Mouse (Mus musculus): ENCODE data around the gene Nr2e3.
"Not testable (repeated sequence)": the region's sequence is repeated elsewhere in the genome, so short reads cannot be mapped to it uniquely, and the experiment has no call there.

The Nr2e3 gene

DNA sequence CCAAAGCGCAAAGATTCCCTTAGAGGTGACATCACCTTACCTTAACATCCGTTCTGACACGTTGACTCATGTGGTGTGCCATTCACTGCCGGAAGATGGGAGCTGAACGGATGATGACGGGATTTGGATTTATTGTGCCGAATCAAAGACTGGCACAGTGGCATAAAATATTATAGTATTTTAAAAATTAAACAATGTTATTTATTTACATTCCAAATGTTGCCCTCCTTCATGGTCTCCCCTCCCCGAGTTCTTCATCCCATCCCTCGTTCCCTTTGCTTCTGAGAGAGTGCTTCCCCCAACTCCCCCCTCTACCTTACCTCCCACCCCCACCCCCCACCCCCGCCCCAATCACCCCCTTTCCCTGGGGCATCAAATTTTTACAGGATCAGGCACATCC, at the start of gene Nr2e3:
Gene Nr2e3, minus strand, starts transcription at position 101 of the 400 bp plus-strand sequence.
- DNase-seq (ENCODE audit: low spot score): no peak

- DNase-seq (ENCODE audit: low spot score): no peak
These were observed 48.5 kb upstream of the Nr2e3 start for GRCm38 (mm10) chr9:60008936-60009335.

DNA sequence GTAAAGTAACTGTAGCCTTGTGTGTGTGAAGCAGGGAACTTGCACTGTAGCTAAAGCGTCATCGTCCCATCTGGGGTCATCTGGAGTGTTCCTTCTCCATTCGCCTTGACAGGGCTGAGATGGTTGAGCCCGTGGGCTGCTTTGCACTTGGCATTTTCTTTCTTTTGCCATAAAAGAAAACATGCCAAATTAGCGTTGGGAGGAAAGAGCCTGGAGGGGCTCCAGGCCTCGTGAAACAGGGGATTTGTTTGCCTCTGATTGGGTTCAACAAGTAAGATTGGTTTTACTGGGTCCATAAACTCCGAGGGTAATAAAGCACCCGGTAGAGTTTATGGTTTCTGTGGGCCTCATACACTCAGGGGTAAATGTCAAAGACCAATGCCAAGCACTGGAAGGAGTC, 41.9 kb upstream of the Nr2e3 start:
- no peak for DNase-seq (ENCODE audit: low spot score)

DNA sequence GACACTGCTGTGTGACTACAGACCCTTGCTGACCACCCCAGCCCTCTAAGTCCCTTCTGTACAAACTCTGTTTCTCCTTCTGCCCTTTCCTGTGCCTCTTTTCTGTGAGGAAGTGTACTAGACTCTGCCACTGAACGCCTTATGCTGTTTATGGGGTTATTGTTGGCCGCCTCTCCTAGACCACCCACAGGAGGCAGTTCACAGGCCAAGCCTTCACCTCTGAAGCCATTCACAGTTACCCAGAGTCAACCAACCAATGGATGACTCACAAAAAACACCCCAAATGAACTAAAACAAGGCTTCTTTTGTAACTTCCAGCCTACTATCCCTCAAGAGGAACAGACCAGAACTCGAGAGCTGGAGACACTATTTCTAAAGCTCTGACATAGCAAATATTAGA, 41.0 kb upstream of the Nr2e3 start:
- no peak for DNase-seq (ENCODE audit: low spot score)

- DNase-seq (ENCODE audit: low spot score): no peak
These were observed 37.3 kb upstream of the Nr2e3 start for GRCm38 (mm10) chr9:59997725-59998124.

DNA sequence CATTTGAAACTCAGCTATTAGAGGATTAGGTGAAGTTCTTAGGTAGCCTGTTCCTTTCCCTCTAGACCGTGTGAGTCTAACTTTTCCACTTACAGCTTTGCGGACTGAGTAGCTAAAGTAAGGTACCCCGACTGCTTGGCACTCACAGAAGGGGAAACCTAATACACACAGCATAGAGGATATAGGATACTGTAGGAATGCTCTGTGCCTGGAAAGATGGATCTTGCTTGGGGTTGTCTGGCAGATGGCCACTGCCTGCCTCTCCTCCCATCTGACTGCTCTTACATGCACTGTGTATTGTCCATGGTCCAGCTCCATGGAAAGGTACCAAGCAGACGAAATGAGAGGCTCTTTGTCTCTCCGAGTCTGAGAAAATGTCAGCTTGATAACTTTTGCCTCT, 30.9 kb upstream of the Nr2e3 start:
- DNase-seq (ENCODE audit: low spot score): no peak

DNA sequence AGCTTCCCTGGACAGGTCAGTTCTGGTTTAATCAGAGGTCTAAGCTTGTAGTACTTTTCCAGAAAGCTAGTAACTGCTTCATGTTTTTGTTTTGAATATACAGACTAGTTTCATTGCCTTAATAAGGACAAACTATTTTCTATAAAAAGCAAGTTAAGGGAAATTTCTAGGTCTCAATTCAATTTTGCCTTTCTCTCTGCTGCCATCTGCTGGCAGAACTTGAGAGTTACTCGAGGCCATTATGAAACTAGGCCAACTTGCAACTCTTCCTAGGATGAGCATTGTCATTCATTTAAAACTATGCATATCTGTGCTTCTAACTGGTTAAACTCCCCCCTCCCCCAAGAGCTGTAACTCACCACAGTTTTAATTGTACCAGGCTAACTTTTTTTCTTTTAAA, 29.4 kb upstream of the Nr2e3 start:
- peak; percentile 32 for DNase-seq (ENCODE audit: low spot score)

DNA sequence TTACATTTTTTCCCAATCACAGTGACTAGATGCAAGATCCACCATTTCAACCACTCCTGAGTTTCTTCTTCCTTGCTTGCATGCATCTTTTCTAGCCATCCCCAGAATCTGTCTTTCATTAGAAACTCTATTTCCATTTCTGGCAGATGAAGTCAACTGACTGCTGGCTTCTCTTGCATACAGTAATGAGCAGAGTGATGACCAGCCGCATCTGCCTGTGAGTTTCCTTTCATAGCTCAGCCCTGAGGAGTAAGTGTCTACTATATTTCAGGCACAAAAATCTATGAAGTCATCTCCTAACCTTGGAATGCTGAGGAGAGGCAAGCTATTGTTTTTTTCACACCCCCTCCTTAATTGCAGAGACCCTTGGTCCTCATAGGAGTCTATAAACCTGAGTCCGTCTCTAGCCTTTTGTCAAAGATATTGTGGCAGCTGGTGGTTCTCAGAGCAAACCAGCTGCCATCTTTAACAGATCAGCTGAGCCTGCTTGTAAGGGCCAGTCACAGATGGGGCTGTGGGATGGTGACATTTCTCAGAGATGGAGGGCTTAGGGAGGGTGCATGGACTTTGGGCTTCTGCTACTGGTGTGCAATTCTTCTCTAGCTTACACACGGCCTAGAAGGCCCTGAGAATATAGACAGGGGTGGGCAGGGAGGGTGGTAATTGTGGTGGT, 25.6 kb upstream of the Nr2e3 start:
- DNase-seq (ENCODE audit: low spot score): no peak

DNA sequence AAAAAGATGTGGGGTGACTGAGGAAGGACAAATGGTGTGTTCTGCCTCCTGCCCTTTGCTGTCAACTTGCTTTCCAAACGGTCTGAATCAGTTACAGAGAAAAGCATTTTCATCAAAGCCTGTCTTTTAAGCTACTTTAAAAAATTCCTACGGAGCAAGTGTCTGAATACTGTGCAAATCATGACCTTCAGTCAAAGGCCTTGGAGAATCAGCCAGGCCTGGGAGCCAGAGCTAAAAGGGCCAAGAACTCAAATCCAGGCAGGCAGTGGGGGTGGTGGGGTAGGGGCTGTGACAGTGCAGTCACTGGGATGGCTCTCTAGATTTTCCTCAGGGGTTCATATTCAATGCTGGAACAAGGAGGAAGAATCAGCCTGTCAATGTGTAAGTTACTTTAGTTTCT, 20.7 kb upstream of the Nr2e3 start:
- no peak for DNase-seq (ENCODE audit: low spot score)

DNA sequence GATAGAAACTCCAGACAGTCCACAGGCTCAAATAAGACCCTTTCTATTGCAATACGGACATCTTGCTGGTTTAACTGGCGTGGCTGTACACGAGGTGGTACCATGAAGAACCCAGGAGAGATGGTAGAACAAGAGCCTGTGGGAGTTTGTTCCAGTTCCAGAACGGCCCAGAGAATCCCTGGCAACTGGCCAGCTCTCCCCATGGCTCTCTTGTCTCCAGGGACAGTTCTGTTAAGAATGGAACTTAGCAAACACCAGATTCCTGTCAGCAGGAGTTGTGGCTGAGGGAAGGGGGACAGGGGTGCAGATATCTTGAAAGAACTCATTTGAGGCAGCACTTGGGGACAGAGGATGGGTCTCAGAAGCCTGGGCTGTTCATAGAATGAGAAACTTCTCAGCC, 10.8 kb upstream of the Nr2e3 start:
- no peak for DNase-seq (ENCODE audit: low spot score)

- peak; percentile 34 for DNase-seq (ENCODE audit: low spot score)
These were observed 8.9 kb upstream of the Nr2e3 start for GRCm38 (mm10) chr9:59969383-59969782.

- DNase-seq (ENCODE audit: low spot score): no peak
These were observed 4.6 kb upstream of the Nr2e3 start for GRCm38 (mm10) chr9:59965046-59965445.

GRCm38 (mm10) chr9:59964367-59964766, 3.9 kb upstream of the Nr2e3 start:
- DNase-seq (ENCODE audit: low spot score): no peak

GRCm38 (mm10) chr9:59961201-59961955, 919 bp upstream of the Nr2e3 start:
- no peak for DNase-seq (ENCODE audit: low spot score)

DNA sequence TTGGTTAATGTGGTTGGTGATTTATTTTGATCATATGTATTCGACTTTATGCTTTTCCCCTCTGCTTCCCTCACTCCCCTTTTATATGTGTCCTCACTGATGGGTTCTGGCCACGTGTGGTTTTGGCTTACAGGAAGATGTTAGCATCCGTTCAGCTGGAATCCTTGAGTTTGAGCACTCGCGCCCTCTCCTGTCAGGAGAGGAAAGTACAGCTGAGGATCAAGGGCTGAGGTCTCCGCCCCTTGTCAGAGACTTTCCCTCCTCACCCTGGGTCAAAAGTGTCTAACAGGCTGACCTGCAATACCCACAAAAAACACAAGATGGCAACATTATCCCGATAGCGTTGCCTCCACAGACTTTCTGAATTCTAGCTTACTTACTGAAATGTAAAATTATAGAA, 1.2 kb downstream of the Nr2e3 start:
- DNase-seq (ENCODE audit: low spot score): peak; percentile 78

- not testable (repeated sequence) for DNase-seq (ENCODE audit: low spot score)
These were observed 2.3 kb downstream of the Nr2e3 start for GRCm38 (mm10) chr9:59958115-59958514.

- no peak for DNase-seq (ENCODE audit: low spot score)
These were observed 4.0 kb downstream of the Nr2e3 start for GRCm38 (mm10) chr9:59956496-59956895.

DNA sequence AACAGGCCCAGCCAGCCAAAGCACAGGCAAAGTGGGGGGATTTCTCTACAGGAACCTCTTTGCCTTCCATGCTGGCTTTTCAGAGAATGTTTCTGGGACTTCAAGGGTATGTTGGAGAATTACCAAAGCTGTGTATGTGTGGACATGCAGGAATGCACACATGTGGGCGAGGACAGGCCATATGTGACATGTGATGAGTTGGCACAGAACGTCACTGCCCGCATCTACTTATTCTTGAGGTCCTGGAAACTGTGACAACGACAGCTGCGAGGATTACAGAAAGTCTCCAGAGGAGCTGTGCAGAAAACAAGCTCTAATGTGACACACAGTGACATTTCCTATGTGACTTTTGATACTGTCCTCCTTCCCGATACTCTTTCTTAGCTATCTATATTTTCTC, 4.8 kb downstream of the Nr2e3 start:
- DNase-seq (ENCODE audit: low spot score): no peak

DNA sequence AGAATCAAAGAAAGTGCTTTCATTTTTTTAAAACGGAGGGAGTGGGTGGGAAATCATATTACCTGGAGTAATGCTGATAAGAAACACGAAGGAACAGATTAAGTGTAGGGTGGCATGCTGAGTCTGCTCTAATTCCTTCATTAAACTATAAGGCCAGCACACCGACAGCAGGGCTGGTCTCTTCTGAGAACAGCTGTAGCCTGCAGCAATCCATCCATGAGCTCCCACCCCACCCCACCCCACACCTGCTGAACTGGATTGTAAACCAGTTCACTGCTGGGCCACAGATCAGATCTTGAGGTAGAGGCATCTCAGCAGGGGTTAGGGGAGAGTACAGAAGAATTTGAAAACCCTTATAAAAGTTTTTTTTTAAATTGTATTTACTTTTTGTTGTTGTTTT, 5.3 kb downstream of the Nr2e3 start:
- DNase-seq (ENCODE audit: low spot score): no peak

- no peak for DNase-seq (ENCODE audit: low spot score)
These were observed 6.9 kb downstream of the Nr2e3 start for GRCm38 (mm10) chr9:59953556-59953955.

DNA sequence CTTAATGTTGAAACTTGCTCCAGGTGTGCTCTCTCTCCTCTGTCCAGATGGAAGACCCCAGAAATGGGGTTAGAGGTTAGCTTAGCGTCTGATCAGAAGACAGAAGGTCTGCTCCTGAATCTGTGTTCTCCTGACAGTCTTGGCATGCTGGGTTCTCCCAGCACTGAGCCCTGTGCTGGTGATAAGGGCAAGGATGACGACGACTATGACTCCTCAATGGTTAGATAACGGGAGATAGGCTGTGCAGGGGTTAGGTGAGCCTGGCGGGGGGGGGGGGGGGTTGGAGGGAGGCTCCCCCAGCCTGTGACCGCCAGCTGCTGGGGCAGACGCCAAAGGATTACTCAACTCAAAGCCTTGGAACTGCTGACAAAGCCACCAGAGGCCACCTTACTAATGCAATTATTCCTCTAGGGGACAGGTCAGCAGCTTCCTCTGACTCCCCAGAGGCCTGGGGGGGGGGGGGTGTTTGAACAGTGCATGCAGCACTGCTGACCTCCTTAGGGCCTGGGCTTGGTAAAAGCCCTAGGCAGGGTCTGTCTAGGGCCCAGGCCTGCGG, 7.9 kb downstream of the Nr2e3 start:
- no peak for DNase-seq (ENCODE audit: low spot score)

- DNase-seq (ENCODE audit: low spot score): no peak
These were observed 8.5 kb downstream of the Nr2e3 start for GRCm38 (mm10) chr9:59951943-59952342.

DNA sequence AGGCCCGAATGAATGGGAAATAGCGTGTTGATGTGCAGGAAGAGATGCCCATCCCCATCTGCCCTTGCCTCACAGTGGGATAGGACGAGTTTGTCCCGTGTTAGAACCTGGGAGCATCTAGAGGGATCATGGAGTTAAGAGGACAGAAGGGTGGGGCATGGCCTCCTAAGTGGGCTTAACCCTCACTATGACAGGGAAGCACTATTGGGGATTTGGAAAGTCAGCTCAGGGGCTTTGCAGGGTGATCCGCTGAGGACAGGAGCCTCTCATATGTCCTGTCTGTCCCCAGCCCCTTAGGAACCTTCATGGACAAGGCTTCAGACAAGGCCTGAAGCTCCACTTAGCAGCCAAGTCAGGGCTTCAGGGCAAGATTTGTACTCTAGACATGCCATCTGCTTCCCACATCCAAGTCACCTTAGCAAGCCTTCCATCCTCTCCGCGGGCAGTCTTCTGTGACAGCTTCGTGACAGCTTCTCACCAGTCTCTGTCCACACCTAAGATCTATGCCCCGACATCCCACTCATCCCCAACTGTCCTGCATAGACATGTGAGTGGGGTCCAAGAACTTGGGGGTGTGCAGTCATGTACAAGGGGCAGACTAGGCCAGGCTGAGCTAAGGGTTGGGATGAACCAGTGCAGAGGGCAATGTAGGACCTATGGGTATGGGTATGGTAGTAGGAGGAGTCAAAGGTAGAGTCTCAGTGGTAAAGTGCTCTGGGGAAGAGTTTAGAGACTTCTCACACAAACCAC, 9.3 kb downstream of the Nr2e3 start:
- no peak for DNase-seq (ENCODE audit: low spot score)

All from ovary, postnatal 36 days (tissue).